Mouse (Mus musculus) embryonic facial prominence, embryonic 14.5 days (tissue): Measurements from ENCODE around the gene Gm17087. TPM values are rescaled to one million over a fixed set of nuclear protein-coding genes. Genes with fewer than 3 reads are reported as not detected.

ENCODE experiments used
- ATAC-seq: fragments of 200-750 bp; cut with Nextera tagmentation; 2 replicates; pipeline ENCODE4 v1.8.0; 2017; ENCODE audit warnings: low read depth, moderate number of reproducible peaks, moderate TSS enrichment
- DNase-seq: peaks from one replicate; pipeline ENCODE4 v3.0.0-alpha.2; 2015; ENCODE audit warnings: low spot score
- H3K27ac ChIP-seq: fragments of 300-500 bp; sonication (generic); replicated peaks from 2 replicates; pipeline ENCODE4 v1.5.1; 2014; ENCODE audit warnings: low read depth, mild to moderate bottlenecking, low read length, moderate library complexity
- H3K27me3 ChIP-seq: fragments of 300-500 bp; sonication (generic); replicated peaks from 2 replicates; pipeline ENCODE4 v1.6.1; 2014; ENCODE audit warnings: low read length; ENCODE audit not compliant: control insufficient read depth, insufficient read depth
- H3K36me3 ChIP-seq: fragments of 300-500 bp; sonication (generic); 2 replicates; pipeline ENCODE4 v1.6.1; 2014; ENCODE audit warnings: low read length, mixed read lengths; ENCODE audit not compliant: control insufficient read depth, insufficient read depth
- H3K4me1 ChIP-seq: fragments of 300-500 bp; sonication (generic); 2 replicates; pipeline ENCODE4 v1.6.1; 2014; ENCODE audit warnings: antibody characterized with exemption, low read length; ENCODE audit not compliant: control insufficient read depth, insufficient read depth
- H3K4me2 ChIP-seq: fragments of 300-500 bp; sonication (generic); 2 replicates; pipeline ENCODE4 v1.6.1; 2014; ENCODE audit warnings: low read depth, mild to moderate bottlenecking, low read length, moderate library complexity, mixed read lengths
- H3K4me3 ChIP-seq: fragments of 300-500 bp; sonication (generic); 2 replicates; pipeline ENCODE4 v1.5.1; 2014; ENCODE audit warnings: low read depth, mild to moderate bottlenecking, low read length
- H3K9ac ChIP-seq: fragments of 300-500 bp; sonication (generic); 2 replicates; pipeline ENCODE4 v1.6.1; 2014; ENCODE audit warnings: low read depth, mild to moderate bottlenecking, low read length, moderate library complexity, mixed read lengths
- H3K9me3 ChIP-seq: fragments of 300-500 bp; sonication (generic); 2 replicates; pipeline ENCODE4 v1.6.1; 2016; ENCODE audit warnings: low read length; ENCODE audit not compliant: control insufficient read depth
- WGBS: fragments of 180-500 bp; shearing (Covaris S2); extraction: QIAGEN DNeasy Blood & Tissue Kit; methylation state at CpG from one replicate; pipeline ENCODE4 v1.1.7; 2014; 5-methylcytosine and 5-hydroxymethylcytosine counted together
- polyA plus RNA-seq: library from polyadenylated mRNA; unstranded; fragments of >200 nt; fragmentation: Nextera tagmentation; extraction: Ambion mirVana; gene quantifications from 2 replicates; pipeline ENCODE4 v1.2.1, GENCODE M21; 2014

The Gm17087 gene
- polyA plus RNA-seq, 1 experiment from 2014 or later, result not detected

DNA sequence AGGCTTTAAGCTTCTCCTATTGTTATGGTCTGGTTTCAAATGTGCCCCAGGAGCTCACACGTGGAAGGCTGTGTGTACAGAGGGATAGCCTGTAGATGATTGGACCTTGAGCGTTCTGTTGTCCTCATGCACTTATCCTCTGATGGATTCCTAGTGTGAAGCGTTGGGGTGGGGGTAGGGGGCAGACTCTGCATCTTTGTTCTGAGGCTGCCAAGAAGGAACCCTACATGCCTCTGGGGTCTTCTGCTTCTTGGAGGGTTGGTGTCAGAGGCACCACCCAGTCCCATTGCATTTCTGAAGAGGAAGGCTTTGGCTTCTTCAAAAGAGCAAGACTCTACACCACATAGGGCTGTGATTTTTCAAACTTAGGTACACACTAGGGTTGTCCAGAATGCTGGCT lies 13.1 kb downstream of the Gm17087 start:
- H3K4me1 ChIP-seq, result no peaks in the 10 kb centered on the region
- H3K4me3 ChIP-seq, result no peak overlapping the region
- H3K27me3 ChIP-seq, result no peaks in the 10 kb centered on the region
- 79% methylated on average over 3 of the region's 3 CpGs for WGBS
- no peaks in the 10 kb centered on the region for H3K36me3 ChIP-seq
- no peaks in the 10 kb centered on the region for H3K9me3 ChIP-seq
- DNase-seq (no peak), ATAC-seq (no peak)
- no peak overlapping the region for H3K9ac ChIP-seq
- H3K4me2 ChIP-seq, result no peak overlapping the region
- no peak overlapping the region for H3K27ac ChIP-seq

DNA sequence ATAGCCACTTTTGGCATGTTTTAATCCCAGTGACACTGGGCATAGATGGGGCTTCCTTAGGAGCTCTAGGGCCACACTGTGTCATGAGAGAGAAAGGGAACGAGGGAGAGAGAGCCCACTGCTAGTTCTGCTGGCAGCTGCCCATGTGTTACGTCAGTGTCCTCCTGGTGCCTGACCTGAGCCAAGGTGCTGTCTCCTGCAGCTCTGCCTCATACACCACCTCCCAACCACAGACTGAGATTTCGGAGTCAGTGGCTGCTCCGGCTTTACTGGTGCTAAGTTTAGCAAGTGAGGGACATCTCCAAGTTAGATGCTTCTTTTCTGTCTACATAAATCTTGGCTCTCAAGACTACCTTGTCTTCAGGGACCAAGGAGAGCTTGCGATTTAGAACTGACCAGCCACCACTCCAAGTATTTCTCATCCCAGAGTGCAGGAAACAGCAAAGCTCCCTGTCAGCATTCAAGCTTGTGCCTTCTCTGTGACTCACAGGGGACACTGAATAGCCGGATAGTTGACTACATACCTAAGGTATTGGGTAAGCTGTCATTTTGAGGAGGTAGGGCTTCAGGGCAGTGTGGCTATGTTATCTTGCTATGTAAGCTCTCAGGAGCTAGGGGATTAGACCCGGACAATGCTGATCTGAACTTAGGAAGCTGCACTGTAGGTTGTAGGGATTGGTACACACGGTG lies 14.3 kb downstream of the Gm17087 start:
- no peak overlapping the region for H3K4me2 ChIP-seq
- ATAC-seq, result no peak
- H3K9me3 ChIP-seq, result no peaks in the 10 kb centered on the region
- H3K36me3 ChIP-seq, result no peaks in the 10 kb centered on the region
- no peak overlapping the region for H3K9ac ChIP-seq
- DNase-seq, result no peak
- no peaks in the 10 kb centered on the region for H3K4me1 ChIP-seq
- H3K27ac ChIP-seq, result no peak overlapping the region
- WGBS, result 75% methylated on average over 8 of the region's 8 CpGs
- no peaks in the 10 kb centered on the region for H3K27me3 ChIP-seq
- H3K4me3 ChIP-seq, result no peak overlapping the region

GRCm38 (mm10) chr17:8551641-8552040 lies 15.1 kb downstream of the Gm17087 start:
- H3K9me3 ChIP-seq, result no peaks in the 10 kb centered on the region
- no peak for ATAC-seq
- H3K4me3 ChIP-seq, result no peak overlapping the region
- H3K27ac ChIP-seq, result no peak overlapping the region
- H3K9ac ChIP-seq, result no peak overlapping the region
- no peaks in the 10 kb centered on the region for H3K4me1 ChIP-seq
- WGBS, result 62% methylated on average over 3 of the region's 3 CpGs
- no peak overlapping the region for H3K4me2 ChIP-seq
- H3K27me3 ChIP-seq, result no peaks in the 10 kb centered on the region
- DNase-seq, result no peak
- H3K36me3 ChIP-seq, result no peaks in the 10 kb centered on the region

DNA sequence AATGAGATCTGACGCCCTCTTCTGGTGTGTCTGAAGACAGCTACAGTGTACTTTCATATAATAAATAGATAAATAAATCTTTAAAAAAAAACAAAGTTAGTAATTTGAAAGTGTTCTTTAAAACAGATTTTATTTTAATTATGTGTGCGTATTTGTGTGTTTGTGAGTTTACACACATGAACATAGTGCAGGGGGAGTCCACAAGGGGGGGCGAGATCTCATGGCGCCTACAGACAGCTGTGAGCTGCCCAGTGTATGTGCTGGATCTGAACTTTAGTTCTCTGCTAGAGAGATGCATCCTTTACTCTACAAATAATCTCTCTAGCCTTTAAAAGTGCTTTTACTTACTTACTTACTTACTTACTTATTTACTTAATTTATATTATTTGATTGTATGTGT lies 18.0 kb downstream of the Gm17087 start:
- Histone ChIP-seq H3K9ac (no peak overlapping the region), H3K4me1 (no peaks in the 10 kb centered on the region), H3K27ac (no peak overlapping the region), H3K36me3 (no peaks in the 10 kb centered on the region), H3K4me3 (no peak overlapping the region), H3K9me3 (no peaks in the 10 kb centered on the region), H3K27me3 (no peaks in the 10 kb centered on the region), H3K4me2 (no peak overlapping the region)
- 80% methylated on average over 4 of the region's 4 CpGs for WGBS
- no peak for ATAC-seq
- no peak for DNase-seq

DNA sequence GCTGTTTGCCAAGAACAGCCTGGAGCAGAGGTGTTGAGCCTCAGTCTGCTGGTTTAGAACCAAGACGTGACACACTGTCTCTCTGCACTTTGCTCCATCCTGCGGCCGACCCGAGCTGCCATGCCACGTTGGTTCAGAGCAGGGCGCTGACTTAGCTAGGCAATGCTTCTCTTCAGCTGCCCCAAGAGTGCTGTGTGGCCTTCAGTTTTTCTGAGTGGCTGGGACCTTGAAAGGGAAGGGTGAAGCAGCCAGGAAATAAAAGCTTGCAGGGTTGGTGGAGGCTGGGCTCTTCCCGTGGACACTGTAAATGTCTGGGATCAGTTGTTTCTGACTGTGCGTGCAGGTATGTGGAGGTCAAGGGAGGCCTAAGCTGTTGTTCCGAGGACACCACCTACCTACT lies 20.4 kb downstream of the Gm17087 start:
- no peak overlapping the region for H3K4me3 ChIP-seq
- no peak overlapping the region for H3K9ac ChIP-seq
- no peak overlapping the region for H3K27ac ChIP-seq
- H3K27me3 ChIP-seq, result no peaks in the 10 kb centered on the region
- H3K36me3 ChIP-seq, result no peaks in the 10 kb centered on the region
- 84% methylated on average over 9 of the region's 9 CpGs for WGBS
- H3K9me3 ChIP-seq, result no peaks in the 10 kb centered on the region
- DNase-seq (no peak), ATAC-seq (no peak)
- H3K4me2 ChIP-seq, result no peak overlapping the region
- H3K4me1 ChIP-seq, result peaks cover 3% of the 10 kb centered on the region; the same call in 1 of the 2 replicates

DNA sequence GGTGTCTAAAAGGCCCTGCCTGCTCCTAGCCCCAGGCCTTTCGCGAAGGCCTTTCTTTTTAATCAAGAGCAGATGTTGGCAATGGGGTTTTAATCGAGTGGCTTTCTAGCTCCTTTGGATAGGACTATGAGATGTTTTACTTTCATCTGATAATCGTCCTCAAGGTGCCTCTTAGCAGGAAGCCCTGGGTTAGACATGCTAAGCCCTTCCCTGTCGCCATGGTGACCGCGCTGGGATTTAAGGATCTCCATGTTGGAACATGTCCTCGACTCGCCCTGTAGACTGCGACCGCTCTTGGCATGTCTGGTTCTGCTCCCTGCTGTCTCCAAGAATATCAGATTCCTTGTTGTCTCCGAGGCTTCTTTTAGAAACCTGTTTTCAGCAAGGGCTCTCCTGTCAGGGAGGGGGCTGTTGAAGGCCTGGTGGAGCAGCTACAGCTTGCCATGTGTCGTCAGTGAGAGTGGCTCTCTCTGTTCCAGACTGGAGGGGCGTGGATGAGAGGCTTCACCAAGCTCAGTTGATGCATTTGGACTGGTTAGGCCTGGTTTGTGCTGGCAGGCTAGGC lies 24.7 kb downstream of the Gm17087 start:
- Histone ChIP-seq H3K36me3 (no peaks in the 10 kb centered on the region), H3K4me1 (peaks cover 3% of the 10 kb centered on the region; the same call in 1 of the 2 replicates), H3K27me3 (no peaks in the 10 kb centered on the region), H3K4me2 (no peak overlapping the region), H3K9ac (no peak overlapping the region), H3K9me3 (no peaks in the 10 kb centered on the region), H3K27ac (no peak overlapping the region), H3K4me3 (no peak overlapping the region)
- WGBS, result 35% methylated on average over 14 of the region's 14 CpGs
- ATAC-seq (no peak), DNase-seq (peak; percentile 46)

DNA sequence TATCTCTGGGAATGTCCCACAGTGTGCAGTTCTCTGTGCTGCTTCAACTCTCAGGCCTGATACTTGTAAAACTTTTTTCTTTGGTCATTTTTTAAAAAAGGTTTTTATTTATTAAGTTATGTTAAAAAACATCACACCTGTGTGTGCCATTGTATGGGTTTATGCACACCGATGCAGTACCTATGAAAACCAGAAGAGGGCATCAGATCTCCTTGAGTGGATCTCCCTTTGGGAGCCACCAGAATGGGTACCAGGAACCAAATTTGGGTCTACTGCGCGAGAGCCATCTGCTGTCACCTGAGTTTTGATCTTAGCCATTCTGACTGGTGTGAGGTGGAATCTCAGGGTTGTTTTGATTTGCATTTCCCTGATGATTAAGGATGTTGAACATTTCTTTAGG lies 28.6 kb downstream of the Gm17087 start:
- ATAC-seq (no peak), DNase-seq (no peak)
- peaks cover 3% of the 10 kb centered on the region; the same call in 1 of the 2 replicates for H3K4me1 ChIP-seq
- no peak overlapping the region for H3K27ac ChIP-seq
- H3K9me3 ChIP-seq, result no peaks in the 10 kb centered on the region
- H3K9ac ChIP-seq, result no peak overlapping the region
- no peaks in the 10 kb centered on the region for H3K36me3 ChIP-seq
- H3K4me3 ChIP-seq, result no peak overlapping the region
- no peak overlapping the region for H3K4me2 ChIP-seq
- H3K27me3 ChIP-seq, result no peaks in the 10 kb centered on the region
- WGBS, result 79% methylated on average over 3 of the region's 3 CpGs

DNA sequence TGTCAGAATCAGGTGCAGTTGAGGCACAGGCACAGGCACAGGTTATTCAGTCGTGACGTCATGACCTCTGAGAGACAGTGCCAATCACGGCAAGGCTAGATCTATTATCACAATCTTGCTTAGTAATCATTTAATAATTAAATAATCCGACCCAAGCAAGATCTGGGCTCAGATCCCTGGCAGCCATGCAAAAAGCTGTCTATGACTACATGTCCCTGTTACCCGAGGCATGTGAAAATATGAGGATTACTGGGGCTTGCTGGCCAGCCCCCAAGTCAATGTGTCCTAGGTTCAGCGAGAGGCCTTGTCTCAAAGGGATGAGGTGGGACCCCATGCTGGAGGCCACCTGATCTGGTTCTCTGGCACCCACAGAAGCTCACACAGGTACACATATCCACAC lies 30.2 kb downstream of the Gm17087 start:
- Histone ChIP-seq H3K36me3 (no peaks in the 10 kb centered on the region), H3K4me2 (no peak overlapping the region), H3K4me3 (no peak overlapping the region), H3K9ac (no peak overlapping the region), H3K27ac (no peak overlapping the region), H3K9me3 (no peaks in the 10 kb centered on the region), H3K4me1 (peaks cover 1% of the 10 kb centered on the region; the same call in 1 of the 2 replicates), H3K27me3 (no peaks in the 10 kb centered on the region)
- WGBS, result 65% methylated on average over 6 of the region's 6 CpGs
- no peak for DNase-seq
- no peak for ATAC-seq

DNA sequence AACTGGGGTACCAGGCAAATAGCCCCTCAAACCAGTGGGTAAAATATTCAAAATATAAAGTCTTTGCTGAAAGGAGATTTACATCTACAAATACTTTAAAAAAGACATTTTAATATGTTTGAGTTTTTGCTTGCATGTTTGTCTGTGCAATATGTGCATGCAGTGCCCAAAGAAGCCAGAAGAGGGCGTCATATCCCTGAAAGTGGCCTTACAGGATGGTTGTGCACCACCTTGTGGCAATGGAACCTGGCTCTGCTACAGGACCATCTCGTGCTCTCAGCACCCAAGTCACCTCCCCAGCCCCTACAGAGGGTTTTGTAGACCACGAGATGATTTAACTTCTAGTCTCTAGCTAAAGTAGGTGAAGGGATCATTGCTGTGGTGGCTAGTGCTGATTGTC lies 32.9 kb downstream of the Gm17087 start:
- 57% methylated on average over 3 of the region's 3 CpGs for WGBS
- H3K27ac ChIP-seq, result no peak overlapping the region
- no peaks in the 10 kb centered on the region for H3K36me3 ChIP-seq
- no peak overlapping the region for H3K4me2 ChIP-seq
- H3K4me3 ChIP-seq, result no peak overlapping the region
- H3K27me3 ChIP-seq, result no peaks in the 10 kb centered on the region
- no peaks in the 10 kb centered on the region for H3K4me1 ChIP-seq
- ATAC-seq (no peak), DNase-seq (no peak)
- no peak overlapping the region for H3K9ac ChIP-seq
- no peaks in the 10 kb centered on the region for H3K9me3 ChIP-seq
